Mouse (Mus musculus) bone marrow, adult 2 months (tissue): ENCODE results near the gene Aff3.

ENCODE experiments used
- CTCF ChIP-seq: fragments of 200-500 bp; IDR thresholded peaks from 2 replicates; pipeline ENCODE4 v1.5.1; 2011; ENCODE audit warnings: low read length, control low read depth; ENCODE audit not compliant: control insufficient read depth, insufficient read depth
- POLR2A ChIP-seq: fragments of 200-500 bp; IDR thresholded peaks from 2 replicates; pipeline ENCODE4 v1.6.1; 2011; ENCODE audit warnings: low read depth, mild to moderate bottlenecking, control low read depth, low read length, borderline replicate concordance; ENCODE audit not compliant: control insufficient read depth

- TF ChIP-seq POLR2A (no peak), CTCF (no peak)
Measured at GRCm38 (mm10) chr1:38526568-38526967, 138.2 kb downstream of the Aff3 start.
